Mouse (Mus musculus) kidney, embryonic 14.5 days (tissue): ENCODE data around the gene Eif1b. TPM values are rescaled to one million over a fixed set of nuclear protein-coding genes. Genes with fewer than 3 reads are reported as not detected.

Source experiments
- ATAC-seq: fragments of 200-750 bp; cut with Nextera tagmentation; 2 replicates; pipeline ENCODE4 v1.8.0; 2017; ENCODE audit warnings: moderate number of reproducible peaks, mild to moderate bottlenecking, moderate TSS enrichment, moderate library complexity; ENCODE audit not compliant: low FRiP score, low TSS enrichment
- H3K27ac ChIP-seq: fragments of 300-500 bp; sonication (generic); 2 replicates; pipeline ENCODE4 v1.5.1; 2014; ENCODE audit warnings: low read depth, mild to moderate bottlenecking, low read length, moderate library complexity, mixed read lengths
- H3K27me3 ChIP-seq: fragments of 300-500 bp; sonication (generic); 2 replicates; pipeline ENCODE4 v1.6.1; 2014; ENCODE audit warnings: mild to moderate bottlenecking, low read length; ENCODE audit not compliant: control insufficient read depth, insufficient read depth
- H3K36me3 ChIP-seq: fragments of 300-500 bp; sonication (generic); 2 replicates; pipeline ENCODE4 v1.6.1; 2014; ENCODE audit warnings: low read length, mixed read lengths; ENCODE audit not compliant: control insufficient read depth, insufficient read depth
- H3K4me1 ChIP-seq: fragments of 300-500 bp; sonication (generic); 2 replicates; pipeline ENCODE4 v1.6.1; 2014; ENCODE audit warnings: low read length, mixed read lengths; ENCODE audit not compliant: control insufficient read depth, insufficient read depth
- H3K4me2 ChIP-seq: fragments of 300-500 bp; sonication (generic); replicated peaks from 2 replicates; pipeline ENCODE4 v1.6.1; 2014; ENCODE audit warnings: low read depth, mild to moderate bottlenecking, low read length
- H3K4me3 ChIP-seq: fragments of 300-500 bp; sonication (generic); 2 replicates; pipeline ENCODE4 v1.5.1; 2014; ENCODE audit warnings: mild to moderate bottlenecking, low read length
- H3K9ac ChIP-seq: fragments of 300-500 bp; sonication (generic); 2 replicates; pipeline ENCODE4 v1.6.1; 2014; ENCODE audit warnings: low read depth, mild to moderate bottlenecking, low read length, moderate library complexity
- H3K9me3 ChIP-seq: fragments of 300-500 bp; sonication (generic); 2 replicates; pipeline ENCODE4 v1.6.1; 2016; ENCODE audit warnings: low read length; ENCODE audit not compliant: control insufficient read depth
- WGBS: fragments of 180-500 bp; shearing (Covaris S2); extraction: QIAGEN DNeasy Blood & Tissue Kit; methylation state at CpG from one replicate; pipeline ENCODE4 v1.1.7; 2014; 5-methylcytosine and 5-hydroxymethylcytosine counted together
- polyA plus RNA-seq: library from polyadenylated mRNA; unstranded; fragments of >200 nt; fragmentation: Nextera tagmentation; extraction: Ambion mirVana; gene quantifications from 2 replicates; pipeline ENCODE4 v1.2.1, GENCODE M21; 2014

Gene Eif1b
- polyA plus RNA-seq, 1 experiment from 2014 or later, result 173 TPM

GRCm38 (mm10) chr9:120491509-120491908, 523 bp upstream of the Eif1b start:
- no peaks in the 10 kb centered on the region for H3K27me3 ChIP-seq
- peaks cover 5% of the 10 kb centered on the region; the same call in 1 of the 2 replicates for H3K4me1 ChIP-seq
- peaks cover 23% of the 10 kb centered on the region for H3K36me3 ChIP-seq
- no peak overlapping the region for H3K27ac ChIP-seq
- no peaks in the 10 kb centered on the region for H3K9me3 ChIP-seq
- H3K9ac ChIP-seq, result peak overlapping the region; percentile 99; the same call in 1 of the 2 replicates
- 84% methylated on average over 3 of the region's 3 CpGs for WGBS
- no peak for ATAC-seq
- peak overlapping the region; percentile 92 for H3K4me2 ChIP-seq
- peak overlapping the region; percentile 100 for H3K4me3 ChIP-seq

- H3K4me1 ChIP-seq, result peaks cover 5% of the 10 kb centered on the region; the same call in 1 of the 2 replicates
- H3K4me2 ChIP-seq, result peak overlapping the region; percentile 92
- peak; percentile 87 for ATAC-seq
- H3K36me3 ChIP-seq, result peaks cover 23% of the 10 kb centered on the region
- under 1% methylated on average over 90 of the region's 97 CpGs for WGBS
- no peaks in the 10 kb centered on the region for H3K9me3 ChIP-seq
- no peaks in the 10 kb centered on the region for H3K27me3 ChIP-seq
- peak overlapping the region; percentile 100 for H3K4me3 ChIP-seq
- peak overlapping the region; percentile 99 for H3K9ac ChIP-seq
- peak overlapping the region; percentile 91 for H3K27ac ChIP-seq
These were observed 644 bp downstream of the Eif1b start for GRCm38 (mm10) chr9:120492400-120493351.

- 80% methylated on average over 12 of the region's 12 CpGs for WGBS
- peak overlapping the region; percentile 99; the same call in 1 of the 2 replicates for H3K9ac ChIP-seq
- H3K27ac ChIP-seq, result no peak overlapping the region
These were observed 1.7 kb downstream of the Eif1b start for GRCm38 (mm10) chr9:120493781-120494180.

GRCm38 (mm10) chr9:120496691-120497090, 4.7 kb downstream of the Eif1b start:
- Histone ChIP-seq H3K4me2 (no peak overlapping the region), H3K9me3 (no peaks in the 10 kb centered on the region), H3K9ac (no peak overlapping the region), H3K27ac (no peak overlapping the region), H3K4me3 (no peak overlapping the region), H3K27me3 (no peaks in the 10 kb centered on the region), H3K36me3 (peaks cover 23% of the 10 kb centered on the region), H3K4me1 (peaks cover 5% of the 10 kb centered on the region; the same call in 1 of the 2 replicates)
- 4% methylated on average over 3 of the region's 3 CpGs for WGBS
- ATAC-seq, result no peak

More at GRCm38 (mm10) chr9:120493781-120494180, 1.7 kb downstream of the Eif1b start:
- H3K9me3 ChIP-seq, result no peaks in the 10 kb centered on the region
- no peaks in the 10 kb centered on the region for H3K27me3 ChIP-seq
- peak overlapping the region; percentile 92 for H3K4me2 ChIP-seq
- ATAC-seq, result no peak
- peak overlapping the region; percentile 100 for H3K4me3 ChIP-seq
- peaks cover 5% of the 10 kb centered on the region; the same call in 1 of the 2 replicates for H3K4me1 ChIP-seq
- peaks cover 23% of the 10 kb centered on the region for H3K36me3 ChIP-seq

GRCm38 (mm10) chr9:120497983-120498382, 6.0 kb downstream of the Eif1b start:
- peaks cover 5% of the 10 kb centered on the region; the same call in 1 of the 2 replicates for H3K4me1 ChIP-seq
- H3K9ac ChIP-seq, result no peak overlapping the region
- 78% methylated on average over 5 of the region's 5 CpGs for WGBS
- H3K9me3 ChIP-seq, result no peaks in the 10 kb centered on the region
- peaks cover 23% of the 10 kb centered on the region for H3K36me3 ChIP-seq
- no peak overlapping the region for H3K4me2 ChIP-seq
- ATAC-seq, result no peak
- no peaks in the 10 kb centered on the region for H3K27me3 ChIP-seq
- no peak overlapping the region for H3K27ac ChIP-seq
- H3K4me3 ChIP-seq, result no peak overlapping the region

GRCm38 (mm10) chr9:120501191-120501902, 9.3 kb downstream of the Eif1b start:
- Histone ChIP-seq H3K27me3 (no peaks in the 10 kb centered on the region), H3K4me2 (no peak overlapping the region), H3K4me3 (no peak overlapping the region), H3K4me1 (no peaks in the 10 kb centered on the region), H3K9ac (no peak overlapping the region), H3K9me3 (no peaks in the 10 kb centered on the region), H3K27ac (no peak overlapping the region), H3K36me3 (no peaks in the 10 kb centered on the region)
- WGBS, result 44% methylated on average over 10 of the region's 10 CpGs
- peak; percentile 50 for ATAC-seq

GRCm38 (mm10) chr9:120502013-120502412, 10.0 kb downstream of the Eif1b start:
- no peak overlapping the region for H3K4me2 ChIP-seq
- no peaks in the 10 kb centered on the region for H3K4me1 ChIP-seq
- H3K36me3 ChIP-seq, result no peaks in the 10 kb centered on the region
- H3K27me3 ChIP-seq, result no peaks in the 10 kb centered on the region
- no peak overlapping the region for H3K27ac ChIP-seq
- H3K9me3 ChIP-seq, result peaks cover 4% of the 10 kb centered on the region; the same call in 1 of the 2 replicates
- peak; percentile 50; the same call in 1 of the 2 replicates for ATAC-seq
- 11% methylated on average over 8 of the region's 8 CpGs for WGBS
- no peak overlapping the region for H3K4me3 ChIP-seq
- no peak overlapping the region for H3K9ac ChIP-seq

- ATAC-seq, result no peak
- no peak overlapping the region for H3K4me2 ChIP-seq
- peaks cover 6% of the 10 kb centered on the region; the same call in 1 of the 2 replicates for H3K9me3 ChIP-seq
- no peak overlapping the region for H3K27ac ChIP-seq
- H3K4me3 ChIP-seq, result no peak overlapping the region
- no peak overlapping the region for H3K9ac ChIP-seq
- 88% methylated on average over 2 of the region's 2 CpGs for WGBS
- H3K27me3 ChIP-seq, result no peaks in the 10 kb centered on the region
- H3K36me3 ChIP-seq, result no peaks in the 10 kb centered on the region
- no peaks in the 10 kb centered on the region for H3K4me1 ChIP-seq
These were observed 12.4 kb downstream of the Eif1b start for GRCm38 (mm10) chr9:120504423-120504822.
